Mouse (Mus musculus): Measurements from ENCODE around the gene Zfp644. TPM values are rescaled to one million over a fixed set of nuclear protein-coding genes. Genes with fewer than 3 reads are reported as not detected.

The Zfp644 gene
- total RNA-seq, 2 experiments from 2014 or later, result 116 to 190 TPM

DNA sequence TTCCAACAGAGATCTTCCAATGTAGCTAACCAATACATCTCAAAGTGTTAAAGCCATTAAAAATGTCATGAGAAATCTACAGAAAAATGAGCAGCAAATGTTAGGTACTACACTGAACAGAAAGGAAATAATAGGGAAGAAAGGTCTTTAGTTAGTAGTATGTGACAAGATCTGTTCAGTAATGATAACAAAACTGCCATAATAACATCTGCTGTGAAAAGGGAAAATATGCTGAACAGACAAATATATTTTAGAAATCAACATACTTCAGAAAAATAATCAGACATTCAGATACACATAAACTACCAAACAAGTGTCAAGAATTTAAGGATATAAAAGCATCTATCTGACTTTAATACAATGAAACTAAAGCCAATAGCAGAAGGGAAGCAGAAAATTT lies 24.5 kb downstream of the Zfp644 start:
- ATAC-seq (replicated peaks; ENCODE audit: low FRiP score, poor library complexity, severe bottlenecking), result no peak

DNA sequence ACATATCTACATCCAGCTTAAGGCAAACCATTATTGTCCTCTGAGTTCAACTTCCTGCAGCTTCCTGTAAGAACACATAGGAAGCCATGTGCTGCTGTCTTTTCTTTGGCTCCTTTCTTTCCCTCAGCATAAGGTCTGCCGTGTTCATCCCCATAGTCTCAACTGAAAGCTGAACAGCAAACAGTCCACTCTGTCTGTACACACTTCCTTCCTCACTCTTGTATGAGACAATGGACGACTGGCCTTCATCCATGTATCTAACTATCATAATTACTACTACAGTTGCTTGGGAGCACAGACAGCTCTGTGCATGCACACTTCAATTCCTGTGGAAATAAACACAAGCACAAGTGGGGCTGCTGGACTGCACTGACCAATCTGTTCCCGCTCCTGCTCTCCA lies 25.2 kb downstream of the Zfp644 start:
- no peak for ATAC-seq (replicated peaks; ENCODE audit: low FRiP score, poor library complexity, severe bottlenecking)

DNA sequence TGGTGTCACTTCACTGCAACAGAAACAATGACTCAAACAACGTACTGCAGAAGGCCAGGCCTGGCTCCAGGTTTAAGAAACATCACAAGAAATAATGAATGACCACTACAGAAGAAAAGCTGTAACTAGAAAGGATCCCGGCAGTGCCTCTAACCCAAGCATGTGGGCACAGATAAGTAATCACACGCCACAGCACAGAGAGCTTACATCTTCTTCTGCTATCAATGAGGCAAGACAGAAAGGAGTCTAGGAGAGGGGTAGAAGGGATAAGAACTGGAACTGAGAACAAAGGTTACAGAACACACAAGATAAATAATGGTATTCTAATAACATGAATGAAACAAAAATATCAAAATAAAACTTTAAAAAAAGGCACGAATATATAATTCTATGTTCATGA lies 32.2 kb downstream of the Zfp644 start:
- ATAC-seq (replicated peaks; ENCODE audit: low FRiP score, poor library complexity, severe bottlenecking), result peak; percentile 54; the same call in 1 of the 2 replicates

DNA sequence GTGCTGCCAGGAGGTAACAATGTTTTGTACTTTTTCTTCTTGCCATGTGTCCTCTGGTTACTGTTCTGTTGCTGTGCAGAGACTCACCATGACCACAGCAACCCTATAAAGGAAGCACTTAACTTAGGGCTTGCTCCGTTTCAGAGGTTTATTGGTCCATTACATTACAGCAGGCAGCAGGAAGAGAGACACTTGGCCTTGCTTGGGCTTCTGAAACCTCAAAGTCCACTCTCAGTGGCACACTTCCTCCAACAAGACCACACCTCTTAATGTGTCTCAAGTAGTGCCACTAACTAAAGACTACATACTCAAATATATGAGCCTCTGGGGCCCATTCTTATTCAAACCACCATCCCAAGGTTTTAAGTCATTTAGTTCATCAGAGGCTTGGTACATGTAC lies 36.2 kb downstream of the Zfp644 start:
- ATAC-seq (replicated peaks; ENCODE audit: low FRiP score, poor library complexity, severe bottlenecking), result no peak

DNA sequence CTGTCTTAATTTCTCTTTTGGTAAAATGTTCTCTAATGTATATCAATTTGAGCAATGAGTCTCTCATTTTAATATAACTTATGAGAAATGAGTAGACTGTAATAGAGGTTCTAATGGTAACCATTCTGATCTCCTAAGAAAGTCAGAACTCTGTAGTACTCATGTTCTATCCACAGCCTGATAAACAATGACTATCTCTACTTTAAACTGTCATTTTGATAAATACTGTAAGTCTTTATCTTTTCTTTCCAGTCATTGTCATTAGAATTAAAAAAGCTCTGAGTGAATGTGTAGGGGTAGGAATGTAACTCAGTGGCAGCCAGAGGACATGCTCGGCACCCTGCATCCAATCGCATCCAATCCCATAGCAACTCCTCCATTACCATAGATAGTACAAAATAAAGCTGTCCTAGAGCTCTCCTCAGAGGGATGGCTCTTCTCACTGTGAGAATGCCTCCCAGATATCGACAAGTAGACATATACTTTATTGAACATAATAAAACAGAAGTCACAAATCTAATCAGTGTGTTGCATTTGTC lies 44.2 kb downstream of the Zfp644 start:
- ATAC-seq (replicated peaks; ENCODE audit: low FRiP score, poor library complexity, severe bottlenecking), result no peak

DNA sequence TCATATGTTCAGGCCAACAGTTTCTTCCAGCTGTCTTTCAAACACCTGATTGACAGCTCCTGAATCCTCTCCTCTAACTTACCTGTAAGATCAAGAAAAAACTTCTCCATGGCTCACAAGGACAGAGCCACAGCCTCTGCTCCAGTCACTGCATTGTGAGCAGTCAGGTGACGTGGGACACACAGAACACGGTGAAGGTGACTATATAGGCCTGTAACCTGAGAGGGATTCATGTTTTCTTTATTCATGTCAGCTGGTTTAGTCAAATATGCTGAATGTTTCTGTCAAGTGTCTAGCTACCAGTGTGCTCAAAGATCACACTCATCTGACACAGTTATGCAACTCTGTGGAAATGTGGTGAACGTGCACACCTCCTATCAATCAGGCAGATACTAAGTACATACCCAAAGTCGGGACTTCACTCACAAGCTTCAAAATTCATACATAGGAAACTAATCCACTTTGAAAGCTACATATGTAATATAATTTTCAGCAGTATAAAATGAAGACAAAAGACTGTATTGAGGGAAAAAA lies 44.8 kb downstream of the Zfp644 start:
- ATAC-seq (replicated peaks; ENCODE audit: low FRiP score, poor library complexity, severe bottlenecking), result no peak

DNA sequence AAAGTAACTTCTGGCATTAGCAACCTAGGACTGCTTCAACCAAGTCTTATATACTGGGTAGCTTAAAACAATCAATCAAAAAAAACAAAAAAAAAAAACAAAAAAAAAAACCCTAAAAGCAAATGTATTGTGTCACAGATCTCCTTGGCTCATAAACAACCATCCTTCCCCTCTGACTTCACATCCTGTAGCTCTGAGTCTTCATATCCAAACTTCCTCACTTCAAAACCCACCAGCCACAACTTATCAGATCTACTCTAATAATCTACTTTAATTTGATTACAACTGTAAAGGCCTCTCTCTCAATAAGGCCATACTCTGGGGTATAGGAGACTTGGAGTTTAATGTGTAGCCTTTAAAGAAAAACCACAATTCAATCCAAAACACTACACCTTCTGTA lies 47.1 kb downstream of the Zfp644 start:
- no peak for ATAC-seq (replicated peaks; ENCODE audit: low FRiP score, poor library complexity, severe bottlenecking)

DNA sequence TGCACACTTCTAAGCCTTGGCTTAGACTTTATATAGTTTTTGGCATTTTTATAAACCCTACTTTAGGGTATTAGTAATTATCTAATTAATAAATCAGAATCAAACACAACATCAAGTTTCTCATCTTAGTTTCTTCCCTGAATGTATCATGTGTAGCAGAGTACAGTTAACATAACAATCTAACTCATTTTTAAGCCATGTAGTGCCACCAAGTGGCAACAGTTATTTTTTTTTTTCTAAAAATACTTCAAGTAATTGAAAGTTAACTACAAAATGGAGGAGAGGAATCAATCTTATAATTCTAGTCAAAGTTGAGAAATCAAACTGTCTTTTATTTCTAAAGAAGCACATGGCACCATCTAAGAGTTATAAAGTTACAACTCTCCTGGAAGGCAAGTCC lies 47.6 kb downstream of the Zfp644 start:
- ATAC-seq (replicated peaks; ENCODE audit: low FRiP score, poor library complexity, severe bottlenecking), result no peak

DNA sequence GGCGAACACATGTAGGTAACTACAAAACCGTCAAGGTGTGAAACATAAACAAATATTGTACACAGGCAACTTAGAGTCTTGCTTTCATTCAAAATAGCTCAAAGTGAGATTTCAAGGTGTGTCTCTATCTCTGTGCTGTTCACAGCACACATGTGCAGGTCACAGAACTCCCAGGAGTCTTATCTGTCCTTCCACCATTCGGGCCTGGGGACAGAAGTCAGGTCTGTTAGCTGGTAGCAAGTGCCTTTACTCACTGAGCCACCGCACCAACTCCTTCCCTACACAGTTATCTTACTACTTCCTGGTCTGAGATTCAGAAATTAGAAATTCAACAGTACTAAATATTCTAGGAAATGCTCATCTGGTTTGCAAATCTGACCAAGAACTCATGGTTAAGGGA lies 53.7 kb downstream of the Zfp644 start:
- ATAC-seq (replicated peaks; ENCODE audit: low FRiP score, poor library complexity, severe bottlenecking), result no peak

DNA sequence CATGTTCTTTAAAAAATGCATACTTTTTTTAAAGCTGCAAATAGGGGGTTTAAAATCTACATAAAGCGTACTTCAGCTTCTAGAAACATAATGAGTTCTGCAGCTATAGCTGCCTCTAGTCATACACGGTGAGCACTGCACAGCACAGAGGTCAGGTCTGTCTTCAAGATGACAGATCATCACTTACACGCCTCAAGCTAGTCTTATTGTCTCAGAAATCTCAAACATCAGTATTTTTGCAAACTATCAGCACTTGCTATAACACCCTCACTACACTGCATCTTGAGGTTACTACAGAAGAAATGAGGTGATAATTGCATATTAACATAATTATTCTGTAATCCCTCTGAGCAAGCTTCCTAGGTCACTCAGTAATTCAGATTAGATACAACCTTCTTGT lies 55.2 kb downstream of the Zfp644 start:
- ATAC-seq (replicated peaks; ENCODE audit: low FRiP score, poor library complexity, severe bottlenecking), result no peak

DNA sequence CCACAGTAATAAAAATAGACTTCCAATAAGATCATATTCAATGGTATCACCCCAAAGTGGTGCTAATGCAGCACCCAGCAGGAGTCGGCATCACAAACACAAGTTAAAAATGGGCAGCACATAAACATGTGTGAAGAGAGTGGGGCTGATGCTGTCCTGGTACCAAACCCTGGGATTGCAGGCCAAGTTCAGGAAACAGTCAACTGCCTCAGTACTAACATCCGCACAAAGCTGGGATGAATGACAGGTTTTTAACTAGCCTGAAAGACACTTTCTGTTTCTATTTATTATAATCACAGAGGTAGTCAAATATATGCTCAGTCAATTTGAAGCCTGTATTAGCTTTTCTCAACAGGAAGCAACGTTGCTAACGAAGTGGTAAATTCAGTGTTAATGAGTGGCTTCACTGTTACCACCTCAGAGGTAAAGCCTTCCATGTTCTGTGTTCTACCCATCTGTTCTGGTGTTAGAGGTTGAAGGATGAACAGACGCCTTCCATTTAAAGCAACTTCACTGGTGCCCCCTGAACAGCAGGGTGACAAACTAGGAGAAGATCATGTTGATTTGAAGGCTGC lies 56.8 kb downstream of the Zfp644 start:
- no peak for ATAC-seq (replicated peaks; ENCODE audit: low FRiP score, poor library complexity, severe bottlenecking)

DNA sequence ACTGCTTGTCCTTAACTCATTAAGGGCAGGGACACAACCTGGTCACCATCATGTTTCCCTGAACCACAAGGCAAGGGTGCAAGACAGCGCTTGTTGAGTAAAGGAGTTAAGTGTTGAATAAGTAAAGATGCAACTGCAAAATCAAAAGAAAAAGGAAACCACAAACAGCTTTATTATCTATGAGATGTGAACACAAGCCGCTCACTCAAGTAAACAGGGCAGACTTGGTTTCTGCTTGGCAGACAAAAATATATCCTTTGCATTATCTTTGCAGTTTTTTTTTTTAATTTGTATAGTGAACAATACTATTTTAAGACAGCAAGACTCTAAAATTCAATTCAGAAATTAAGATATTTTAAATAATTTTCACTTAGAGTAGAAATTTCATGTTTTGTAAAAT lies 57.5 kb downstream of the Zfp644 start:
- no peak for ATAC-seq (replicated peaks; ENCODE audit: low FRiP score, poor library complexity, severe bottlenecking)

DNA sequence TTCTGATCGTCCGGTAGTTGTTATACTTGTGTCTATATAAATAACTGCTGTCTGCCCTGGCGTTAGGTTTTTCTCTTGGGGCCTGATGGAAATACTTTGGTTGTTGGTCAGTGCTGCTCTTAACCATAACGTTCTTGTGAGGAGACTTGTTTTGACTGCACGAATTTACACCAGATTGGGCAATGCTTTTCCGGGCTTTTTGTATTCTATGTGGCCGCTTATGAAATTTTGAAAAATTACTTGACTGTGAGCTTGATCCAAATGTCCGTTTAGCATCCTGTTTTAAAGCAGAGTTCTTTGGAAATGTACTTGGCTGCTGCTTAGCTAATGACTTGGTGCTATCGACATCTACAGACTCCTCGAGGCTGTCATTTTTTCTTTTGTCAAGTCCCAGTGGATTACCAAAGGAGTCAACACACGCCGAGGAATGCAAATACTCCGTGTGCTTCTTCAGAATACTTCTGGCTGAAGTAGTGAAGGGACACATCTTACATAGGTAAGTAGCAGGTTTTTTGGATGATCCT lies 60.6 kb downstream of the Zfp644 start:
- ATAC-seq (replicated peaks; ENCODE audit: low FRiP score, poor library complexity, severe bottlenecking), result no peak

DNA sequence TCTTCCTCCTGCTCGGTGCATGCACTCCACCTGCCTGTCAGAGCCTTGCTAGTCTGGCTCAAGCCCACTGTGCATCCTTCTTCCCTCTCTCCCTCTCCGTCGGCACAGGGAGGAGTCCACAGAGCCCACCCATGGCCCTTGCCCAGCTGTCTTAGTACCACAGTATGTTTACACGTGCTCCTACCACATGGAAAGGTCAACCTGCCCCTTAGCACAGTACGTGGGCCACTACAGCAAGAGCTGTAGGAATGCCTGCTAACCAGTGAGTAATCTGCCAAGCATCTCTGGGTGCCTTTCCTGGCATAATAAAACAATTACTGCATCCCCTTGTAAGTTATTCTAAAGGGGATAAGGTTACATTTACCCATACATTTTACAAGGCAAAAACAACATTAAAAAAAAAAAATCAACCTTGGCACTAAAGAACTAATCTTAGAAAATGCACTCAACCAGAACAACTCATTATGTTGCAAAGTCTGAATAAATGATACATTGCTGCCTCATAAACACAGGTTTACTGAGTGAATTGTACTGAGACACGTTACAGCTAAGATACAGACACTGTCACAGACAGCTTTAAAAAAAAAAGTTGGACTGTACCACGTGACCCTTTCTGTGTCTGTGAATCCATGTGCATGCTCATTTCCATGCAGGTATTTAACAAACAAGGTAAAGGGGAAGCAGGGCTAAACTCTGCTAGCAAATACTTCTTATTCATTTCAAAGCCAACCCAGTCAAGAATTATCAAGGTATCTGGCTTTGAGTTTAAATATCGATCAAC lies 68.5 kb downstream of the Zfp644 start:
- no peak for ATAC-seq (replicated peaks; ENCODE audit: low FRiP score, poor library complexity, severe bottlenecking)

DNA sequence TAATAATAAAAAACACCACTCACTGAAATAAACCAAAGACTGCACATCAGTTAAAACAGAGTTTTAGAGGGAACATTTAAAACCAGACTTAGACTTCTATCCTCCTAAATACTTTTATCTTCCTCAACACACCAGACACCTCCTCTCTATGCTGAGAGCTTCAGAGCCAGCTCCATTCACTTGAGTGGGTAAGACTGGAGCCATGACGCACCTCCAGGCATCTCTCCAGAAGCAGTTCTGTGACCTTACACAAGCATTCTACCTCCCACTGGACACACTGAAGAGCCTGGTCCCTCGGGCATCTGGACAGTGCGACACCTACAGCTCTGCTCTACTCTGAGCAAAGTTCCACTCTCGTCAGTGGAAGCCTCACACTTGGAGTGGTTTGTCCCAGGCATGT lies 73.8 kb downstream of the Zfp644 start:
- ATAC-seq (replicated peaks; ENCODE audit: low FRiP score, poor library complexity, severe bottlenecking), result no peak

DNA sequence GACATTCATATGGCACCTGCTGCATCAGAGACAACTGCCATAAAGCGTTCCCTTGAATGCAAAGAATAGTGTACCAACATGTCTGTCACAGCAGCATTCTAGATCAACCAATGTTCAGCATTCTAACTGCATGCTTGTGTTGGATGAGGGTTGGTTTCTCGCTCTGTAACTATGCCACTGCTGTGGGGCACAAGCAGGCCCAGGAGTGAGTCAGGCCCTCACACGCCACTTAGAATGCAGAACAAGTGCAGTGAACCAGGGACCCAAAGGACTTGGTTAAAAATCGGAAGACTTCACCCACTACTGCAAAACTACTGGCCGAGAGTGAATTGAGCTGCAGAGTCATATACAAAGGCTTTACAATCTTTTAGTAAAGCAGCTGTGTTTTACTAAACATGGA lies 74.9 kb downstream of the Zfp644 start:
- no peak for ATAC-seq (replicated peaks; ENCODE audit: low FRiP score, poor library complexity, severe bottlenecking)

DNA sequence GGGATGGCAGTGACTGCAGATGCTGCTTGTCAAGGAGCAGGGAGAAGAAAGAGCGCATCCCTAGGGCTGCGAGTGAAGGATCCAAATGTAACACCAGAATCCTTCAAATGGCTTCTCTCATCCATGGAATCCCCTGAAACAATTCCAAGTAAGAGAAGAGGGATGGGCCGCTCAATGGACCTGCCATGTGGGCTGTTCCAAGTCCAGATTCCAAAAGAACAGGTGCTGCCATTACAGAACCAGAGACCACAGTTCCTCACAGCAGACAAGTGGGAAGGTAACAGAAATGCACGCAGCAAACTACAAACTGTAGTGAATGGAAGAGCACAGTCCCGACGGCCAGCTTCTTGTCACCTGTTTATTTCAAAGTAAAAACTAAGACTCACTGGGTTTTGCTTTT lies 76.6 kb downstream of the Zfp644 start:
- ATAC-seq (replicated peaks; ENCODE audit: low FRiP score, poor library complexity, severe bottlenecking), result no peak

DNA sequence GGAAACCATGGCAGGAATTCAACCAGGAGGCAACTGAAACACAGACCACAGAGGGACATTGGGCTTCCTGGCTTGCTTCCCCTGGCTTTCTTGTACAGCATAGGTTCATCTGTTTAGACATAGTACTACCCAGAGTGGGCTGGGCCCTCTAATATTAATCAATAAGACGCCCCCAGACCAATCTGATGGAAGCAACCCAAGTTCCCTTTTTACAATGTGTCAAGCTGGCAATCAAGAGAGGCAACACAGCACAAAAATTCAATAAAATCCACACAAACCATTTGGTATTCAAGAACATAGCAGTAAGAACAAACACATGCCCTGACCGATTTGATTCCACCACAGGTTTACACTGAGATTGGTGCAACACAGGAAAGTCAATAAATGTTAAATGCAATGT lies 82.1 kb downstream of the Zfp644 start:
- no peak for ATAC-seq (replicated peaks; ENCODE audit: low FRiP score, poor library complexity, severe bottlenecking)

DNA sequence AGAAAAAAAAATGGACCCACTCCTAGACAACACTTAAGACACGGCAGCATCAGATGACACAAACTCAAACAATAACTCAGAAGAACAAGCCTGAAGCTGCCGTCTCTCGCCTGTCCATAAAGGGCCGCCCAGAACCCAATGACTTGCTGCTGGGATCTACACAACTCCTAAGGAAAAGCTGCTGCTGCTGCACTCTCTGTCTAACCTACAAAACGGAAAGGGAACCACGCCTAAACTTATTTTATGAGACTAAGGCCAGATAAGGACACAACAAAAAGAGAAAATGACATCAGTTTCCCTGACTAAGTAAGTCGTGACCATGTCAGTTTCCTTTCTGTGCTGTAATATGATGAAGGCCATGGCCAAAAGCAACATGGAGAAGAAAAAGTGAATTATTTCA lies 82.5 kb downstream of the Zfp644 start:
- ATAC-seq (replicated peaks; ENCODE audit: low FRiP score, poor library complexity, severe bottlenecking), result no peak

DNA sequence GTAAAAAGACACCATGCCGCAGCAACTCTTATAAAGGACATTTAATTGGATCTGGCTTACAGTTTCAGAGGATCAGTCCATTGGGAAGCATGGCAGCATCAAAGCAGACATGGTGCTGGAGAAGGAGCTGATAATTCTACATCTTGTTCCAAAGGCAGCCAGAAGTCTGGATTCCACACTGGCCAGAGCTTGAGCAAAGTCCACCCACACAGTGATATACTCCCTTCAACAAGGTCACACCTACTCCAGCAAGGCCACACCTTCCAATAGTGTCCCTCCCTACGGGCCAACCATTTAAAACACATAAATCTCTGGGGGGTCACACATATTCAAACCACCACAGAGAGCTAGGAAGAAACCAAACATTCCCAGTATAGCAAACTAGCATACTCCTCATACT lies 84.9 kb downstream of the Zfp644 start:
- no peak for ATAC-seq (replicated peaks; ENCODE audit: low FRiP score, poor library complexity, severe bottlenecking)

DNA sequence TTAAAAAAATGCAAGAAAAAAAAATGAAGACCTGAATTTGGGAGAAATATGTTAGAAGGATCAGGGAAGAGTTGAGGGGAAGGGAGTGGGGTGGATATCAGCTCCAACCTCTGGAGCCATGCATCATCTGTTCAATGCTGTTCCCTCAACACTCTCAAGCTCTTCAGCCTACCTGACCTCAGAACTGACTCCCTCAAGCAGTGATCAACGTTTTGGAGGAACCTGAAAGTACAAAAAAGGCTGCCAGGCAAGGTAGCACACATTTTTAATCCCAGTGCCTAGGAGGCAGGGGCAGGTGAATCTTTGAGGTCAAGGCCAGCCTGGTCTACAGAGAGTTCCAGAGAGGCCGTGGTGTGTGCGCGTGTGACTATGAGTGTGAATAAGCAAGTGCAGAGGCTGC lies 88.3 kb downstream of the Zfp644 start, which contains the start of gene Gm17304:
Gm17304 (plus strand) TSS at position 301 of the 400 bp plus-strand sequence.
- ATAC-seq (replicated peaks; ENCODE audit: low FRiP score, poor library complexity, severe bottlenecking), result no peak
